Mouse (Mus musculus): ENCODE results near the gene Pmis2. TPM values are rescaled to one million over a fixed set of nuclear protein-coding genes. Genes with fewer than 3 reads are reported as not detected.

Pmis2 gene
- total RNA-seq, 2 experiments from 2014 or later = not detected

- ATAC-seq (replicated peaks; ENCODE audit: poor library complexity, severe bottlenecking) = no peak
Measured at GRCm38 (mm10) chr7:30635752-30636151, 35.7 kb downstream of the Pmis2 start, which contains the start of gene Etv2. TSS of gene Etv2 (minus strand) at chr7:30635852.

- peak; percentile 85 for ATAC-seq (replicated peaks; ENCODE audit: poor library complexity, severe bottlenecking)
Measured at GRCm38 (mm10) chr7:30634621-30635020, 36.8 kb downstream of the Pmis2 start.

- peak; percentile 7; the same call in 1 of the 2 replicates for ATAC-seq (replicated peaks; ENCODE audit: poor library complexity, severe bottlenecking)
Measured at GRCm38 (mm10) chr7:30633762-30634412, 37.5 kb downstream of the Pmis2 start.

- no peak for ATAC-seq (replicated peaks; ENCODE audit: poor library complexity, severe bottlenecking)
Measured at GRCm38 (mm10) chr7:30629013-30629412, 42.4 kb downstream of the Pmis2 start.

GRCm38 (mm10) chr7:30626647-30627046, 44.8 kb downstream of the Pmis2 start:
- no peak for ATAC-seq (replicated peaks; ENCODE audit: poor library complexity, severe bottlenecking)

- peak; percentile 98 for ATAC-seq (replicated peaks; ENCODE audit: poor library complexity, severe bottlenecking)
Measured at GRCm38 (mm10) chr7:30625530-30626384, 45.6 kb downstream of the Pmis2 start, which contains the start of gene Cox6b1. TSS of gene Cox6b1 (minus strand) at chr7:30626151.

Other genes starting within 250 kb of the Pmis2 start
Only the 30 nearest of the 32 such genes appear.
- not detected in 2 replicates for gene Aplp1, start 226.1 kb downstream of the Pmis2 start, total RNA-seq (2014; fragmentation: Nextera tagmentation)
- not detected in 2 replicates for gene Aplp1, start 226.1 kb downstream of the Pmis2 start, total RNA-seq (2017)
- gene Kirrel2, start 213.9 kb downstream of the Pmis2 start, total RNA-seq (2014; fragmentation: Nextera tagmentation) = not detected in 2 replicates
- gene Kirrel2, start 213.9 kb downstream of the Pmis2 start, total RNA-seq (2017) = not detected in 2 replicates
- not detected in 2 replicates for gene Nphs1, start 213.3 kb downstream of the Pmis2 start, total RNA-seq (2014; fragmentation: Nextera tagmentation)
- 0.56 and 0.57 TPM in 2 replicates for gene Nphs1, start 213.3 kb downstream of the Pmis2 start, total RNA-seq (2017)
- 2.2 TPM in 1 of 2 replicates, not detected in the other for gene Prodh2, start 178.0 kb downstream of the Pmis2 start, total RNA-seq (2014; fragmentation: Nextera tagmentation)
- gene Prodh2, start 178.0 kb downstream of the Pmis2 start, total RNA-seq (2017) = not detected in 2 replicates
- 7.0 and 8.6 TPM in 2 replicates for gene Arhgap33, start 136.5 kb downstream of the Pmis2 start, total RNA-seq (2014; fragmentation: Nextera tagmentation)
- 3.7 and 3.8 TPM in 2 replicates for gene Arhgap33, start 136.5 kb downstream of the Pmis2 start, total RNA-seq (2017)
- gene Hspb6, start 119.4 kb downstream of the Pmis2 start, total RNA-seq (2014; fragmentation: Nextera tagmentation) = 3.8 and 14.9 TPM in 2 replicates
- gene Hspb6, start 119.4 kb downstream of the Pmis2 start, total RNA-seq (2017) = 3.6 and 3.9 TPM in 2 replicates
- 7.3 and 15.8 TPM in 2 replicates for gene Proser3, start 119.3 kb downstream of the Pmis2 start, total RNA-seq (2014; fragmentation: Nextera tagmentation)
- gene Proser3, start 119.3 kb downstream of the Pmis2 start, total RNA-seq (2017) = 2.8 and 9.2 TPM in 2 replicates
- 45.4 and 96.9 TPM in 2 replicates for gene Lin37, start 111.8 kb downstream of the Pmis2 start, total RNA-seq (2014; fragmentation: Nextera tagmentation)
- 23.5 and 25.3 TPM in 2 replicates for gene Lin37, start 111.8 kb downstream of the Pmis2 start, total RNA-seq (2017)
- gene U2af1l4, start 108.3 kb downstream of the Pmis2 start, total RNA-seq (2014; fragmentation: Nextera tagmentation) = 26.3 and 38.5 TPM in 2 replicates
- 58.6 and 87.2 TPM in 2 replicates for gene U2af1l4, start 108.3 kb downstream of the Pmis2 start, total RNA-seq (2017)
- gene Gm49396, start 108.3 kb downstream of the Pmis2 start, total RNA-seq (2014; fragmentation: Nextera tagmentation) = 5.2 and 12.5 TPM in 2 replicates
- gene Gm49396, start 108.3 kb downstream of the Pmis2 start, total RNA-seq (2017) = 5.1 and 6.3 TPM in 2 replicates
- 218 and 221 TPM in 2 replicates for gene Psenen, start 108.0 kb downstream of the Pmis2 start, total RNA-seq (2014; fragmentation: Nextera tagmentation)
- 156 and 184 TPM in 2 replicates for gene Psenen, start 108.0 kb downstream of the Pmis2 start, total RNA-seq (2017)
- 4.9 and 10.6 TPM in 2 replicates for gene Igflr1, start 106.2 kb downstream of the Pmis2 start, total RNA-seq (2014; fragmentation: Nextera tagmentation)
- gene Igflr1, start 106.2 kb downstream of the Pmis2 start, total RNA-seq (2017) = 0.34 TPM in 1 of 2 replicates, not detected in the other
- 48.1 and 64.3 TPM in 2 replicates for gene Kmt2b, start 82.9 kb downstream of the Pmis2 start, total RNA-seq (2014; fragmentation: Nextera tagmentation)
- gene Kmt2b, start 82.9 kb downstream of the Pmis2 start, total RNA-seq (2017) = 5.9 and 9.5 TPM in 2 replicates
- not detected in 2 replicates for gene Zbtb32, start 72.7 kb downstream of the Pmis2 start, total RNA-seq (2014; fragmentation: Nextera tagmentation)
- not detected in 2 replicates for gene Zbtb32, start 72.7 kb downstream of the Pmis2 start, total RNA-seq (2017)
- 3.4 TPM in 1 of 2 replicates, not detected in the other for gene Upk1a, start 58.8 kb downstream of the Pmis2 start, total RNA-seq (2014; fragmentation: Nextera tagmentation)
- not detected in 2 replicates for gene Upk1a, start 58.8 kb downstream of the Pmis2 start, total RNA-seq (2017)
- 436 and 560 TPM in 2 replicates for gene Cox6b1, start 45.5 kb downstream of the Pmis2 start, total RNA-seq (2014; fragmentation: Nextera tagmentation)
- 470 and 484 TPM in 2 replicates for gene Cox6b1, start 45.5 kb downstream of the Pmis2 start, total RNA-seq (2017)
- gene Etv2, start 35.8 kb downstream of the Pmis2 start, total RNA-seq (2014; fragmentation: Nextera tagmentation) = not detected in 2 replicates
- not detected in 2 replicates for gene Etv2, start 35.8 kb downstream of the Pmis2 start, total RNA-seq (2017)
- gene Rbm42, start 21.3 kb downstream of the Pmis2 start, total RNA-seq (2014; fragmentation: Nextera tagmentation) = 45.7 and 57.1 TPM in 2 replicates
- gene Rbm42, start 21.3 kb downstream of the Pmis2 start, total RNA-seq (2017) = 38.3 and 48.0 TPM in 2 replicates
- 39.1 and 43.7 TPM in 2 replicates for gene Haus5, start 6.6 kb downstream of the Pmis2 start, total RNA-seq (2014; fragmentation: Nextera tagmentation)
- gene Haus5, start 6.6 kb downstream of the Pmis2 start, total RNA-seq (2017) = 18.4 and 33.2 TPM in 2 replicates
- not detected in 2 replicates for gene 2200002J24Rik, start 27.3 kb upstream of the Pmis2 start, total RNA-seq (2014; fragmentation: Nextera tagmentation)
- not detected in 2 replicates for gene 2200002J24Rik, start 27.3 kb upstream of the Pmis2 start, total RNA-seq (2017)
- gene Atp4a, start 40.6 kb upstream of the Pmis2 start, total RNA-seq (2014; fragmentation: Nextera tagmentation) = 1.5 TPM in 1 of 2 replicates, not detected in the other
- 0.22 and 3.5 TPM in 2 replicates for gene Atp4a, start 40.6 kb upstream of the Pmis2 start, total RNA-seq (2017)
- gene Tmem147, start 57.9 kb upstream of the Pmis2 start, total RNA-seq (2014; fragmentation: Nextera tagmentation) = 160 and 219 TPM in 2 replicates
- 71.5 and 106 TPM in 2 replicates for gene Tmem147, start 57.9 kb upstream of the Pmis2 start, total RNA-seq (2017)
- gene Gapdhs, start 72.1 kb upstream of the Pmis2 start, total RNA-seq (2014; fragmentation: Nextera tagmentation) = not detected in 2 replicates
- gene Gapdhs, start 72.1 kb upstream of the Pmis2 start, total RNA-seq (2017) = not detected in 2 replicates
- gene Sbsn, start 79.9 kb upstream of the Pmis2 start, total RNA-seq (2014; fragmentation: Nextera tagmentation) = 2.4 and 3.7 TPM in 2 replicates
- gene Sbsn, start 79.9 kb upstream of the Pmis2 start, total RNA-seq (2017) = 1.2 TPM in 1 of 2 replicates, not detected in the other
- gene Dmkn, start 92.2 kb upstream of the Pmis2 start, total RNA-seq (2014; fragmentation: Nextera tagmentation) = 68.4 and 69.3 TPM in 2 replicates
- gene Dmkn, start 92.2 kb upstream of the Pmis2 start, total RNA-seq (2017) = 81.3 and 133 TPM in 2 replicates
- gene Krtdap, start 116.3 kb upstream of the Pmis2 start, total RNA-seq (2014; fragmentation: Nextera tagmentation) = not detected in 2 replicates
- gene Krtdap, start 116.3 kb upstream of the Pmis2 start, total RNA-seq (2017) = not detected in 2 replicates
- gene Ffar2, start 152.2 kb upstream of the Pmis2 start, total RNA-seq (2014; fragmentation: Nextera tagmentation) = 6.5 and 17.9 TPM in 2 replicates
- gene Ffar2, start 152.2 kb upstream of the Pmis2 start, total RNA-seq (2017) = 23.4 and 26.4 TPM in 2 replicates
- not detected in 2 replicates for gene Ffar3, start 184.6 kb upstream of the Pmis2 start, total RNA-seq (2014; fragmentation: Nextera tagmentation)
- gene Ffar3, start 184.6 kb upstream of the Pmis2 start, total RNA-seq (2017) = not detected in 2 replicates
- not detected in 2 replicates for gene Ffar1, start 190.0 kb upstream of the Pmis2 start, total RNA-seq (2014; fragmentation: Nextera tagmentation)
- gene Ffar1, start 190.0 kb upstream of the Pmis2 start, total RNA-seq (2017) = not detected in 2 replicates
- not detected in 2 replicates for gene Cd22, start 208.7 kb upstream of the Pmis2 start, total RNA-seq (2014; fragmentation: Nextera tagmentation)
- gene Cd22, start 208.7 kb upstream of the Pmis2 start, total RNA-seq (2017) = not detected in 2 replicates